Mouse (Mus musculus): ENCODE data around the gene Wwox. TPM values are rescaled to one million over a fixed set of nuclear protein-coding genes. Genes with fewer than 3 reads are reported as not detected.

Gene Wwox
- polyA plus RNA-seq, 1 experiment: 14.9 TPM

GRCm38 (mm10) chr8:115207480-115207879 lies 768.0 kb downstream of the Wwox start:
- Histone ChIP-seq H3K27me3 (ENCODE audit: control insufficient read depth, insufficient read depth, low read length) (no peaks in the 10 kb centered on the region), H3K36me3 (ENCODE audit: control insufficient read depth, insufficient read depth, low read length) (no peaks in the 10 kb centered on the region), H3K4me1 (ENCODE audit: control insufficient read depth, insufficient read depth, low read length) (peaks cover 2% of the 10 kb centered on the region; the same call in 1 of the 2 replicates), H3K27ac (ENCODE audit: control insufficient read depth, insufficient read depth, low read depth, low read length) (no peak overlapping the region), H3K4me3 (ENCODE audit: control insufficient read depth, low read depth, low read length) (no peak overlapping the region)
- no peak for TF ChIP-seq CTCF (IDR thresholded peaks at IDR 0.05; ENCODE audit: control insufficient read depth, insufficient read depth, insufficient replicate concordance, low read depth, low read length)

GRCm38 (mm10) chr8:115208415-115209192 lies 769.1 kb downstream of the Wwox start:
- no peak for TF ChIP-seq POLR2A (IDR thresholded peaks at IDR 0.05; ENCODE audit: control insufficient read depth, low read depth, low read length)
- TF ChIP-seq CTCF (IDR thresholded peaks at IDR 0.05; ENCODE audit: control insufficient read depth, insufficient read depth, insufficient replicate concordance, low read depth, low read length): no peak
- H3K4me3 ChIP-seq (ENCODE audit: control insufficient read depth, low read depth, low read length): no peak overlapping the region
- no peaks in the 10 kb centered on the region for H3K4me1 ChIP-seq (ENCODE audit: control insufficient read depth, insufficient read depth, low read length)
- H3K36me3 ChIP-seq (ENCODE audit: control insufficient read depth, insufficient read depth, low read length): no peaks in the 10 kb centered on the region
- no peak overlapping the region for H3K27ac ChIP-seq (ENCODE audit: control insufficient read depth, insufficient read depth, low read depth, low read length)
- no peaks in the 10 kb centered on the region for H3K27me3 ChIP-seq (ENCODE audit: control insufficient read depth, insufficient read depth, low read length)

- Histone ChIP-seq H3K36me3 (ENCODE audit: control insufficient read depth, insufficient read depth, low read length) (no peaks in the 10 kb centered on the region), H3K27me3 (ENCODE audit: control insufficient read depth, insufficient read depth, low read length) (no peaks in the 10 kb centered on the region), H3K4me1 (ENCODE audit: control insufficient read depth, insufficient read depth, low read length) (no peaks in the 10 kb centered on the region), H3K4me3 (ENCODE audit: control insufficient read depth, low read depth, low read length) (no peak overlapping the region), H3K27ac (ENCODE audit: control insufficient read depth, insufficient read depth, low read depth, low read length) (no peak overlapping the region)
- TF ChIP-seq POLR2A (IDR thresholded peaks at IDR 0.05; ENCODE audit: control insufficient read depth, low read depth, low read length) (no peak), CTCF (IDR thresholded peaks at IDR 0.05; ENCODE audit: control insufficient read depth, insufficient read depth, insufficient replicate concordance, low read depth, low read length) (no peak)
These were observed 770.6 kb downstream of the Wwox start for GRCm38 (mm10) chr8:115210014-115210413.

- Histone ChIP-seq H3K27ac (ENCODE audit: control insufficient read depth, insufficient read depth, low read depth, low read length) (no peak overlapping the region), H3K27me3 (ENCODE audit: control insufficient read depth, insufficient read depth, low read length) (no peaks in the 10 kb centered on the region), H3K4me3 (ENCODE audit: control insufficient read depth, low read depth, low read length) (no peak overlapping the region), H3K4me1 (ENCODE audit: control insufficient read depth, insufficient read depth, low read length) (no peaks in the 10 kb centered on the region; the same call in 1 of the 2 replicates), H3K36me3 (ENCODE audit: control insufficient read depth, insufficient read depth, low read length) (no peaks in the 10 kb centered on the region)
- TF ChIP-seq CTCF (IDR thresholded peaks at IDR 0.05; ENCODE audit: control insufficient read depth, insufficient read depth, insufficient replicate concordance, low read depth, low read length) (no peak), POLR2A (IDR thresholded peaks at IDR 0.05; ENCODE audit: control insufficient read depth, low read depth, low read length) (no peak)
These were observed 773.7 kb downstream of the Wwox start for GRCm38 (mm10) chr8:115213126-115213525.

GRCm38 (mm10) chr8:115214870-115215269 lies 775.4 kb downstream of the Wwox start:
- Histone ChIP-seq H3K27me3 (ENCODE audit: control insufficient read depth, insufficient read depth, low read length) (no peaks in the 10 kb centered on the region), H3K4me1 (ENCODE audit: control insufficient read depth, insufficient read depth, low read length) (no peaks in the 10 kb centered on the region; the same call in 1 of the 2 replicates), H3K4me3 (ENCODE audit: control insufficient read depth, low read depth, low read length) (no peak overlapping the region), H3K27ac (ENCODE audit: control insufficient read depth, insufficient read depth, low read depth, low read length) (no peak overlapping the region), H3K36me3 (ENCODE audit: control insufficient read depth, insufficient read depth, low read length) (no peaks in the 10 kb centered on the region)
- no peak for TF ChIP-seq CTCF (IDR thresholded peaks at IDR 0.05; ENCODE audit: control insufficient read depth, insufficient read depth, insufficient replicate concordance, low read depth, low read length)
- TF ChIP-seq POLR2A (IDR thresholded peaks at IDR 0.05; ENCODE audit: control insufficient read depth, low read depth, low read length): no peak

- Histone ChIP-seq H3K36me3 (ENCODE audit: control insufficient read depth, insufficient read depth, low read length) (no peaks in the 10 kb centered on the region), H3K27me3 (ENCODE audit: control insufficient read depth, insufficient read depth, low read length) (no peaks in the 10 kb centered on the region), H3K4me1 (ENCODE audit: control insufficient read depth, insufficient read depth, low read length) (no peaks in the 10 kb centered on the region; the same call in 1 of the 2 replicates), H3K4me3 (ENCODE audit: control insufficient read depth, low read depth, low read length) (no peak overlapping the region), H3K27ac (ENCODE audit: control insufficient read depth, insufficient read depth, low read depth, low read length) (no peak overlapping the region)
- no peak for TF ChIP-seq POLR2A (IDR thresholded peaks at IDR 0.05; ENCODE audit: control insufficient read depth, low read depth, low read length)
These were observed 777.3 kb downstream of the Wwox start for GRCm38 (mm10) chr8:115216801-115217200.

- no peaks in the 10 kb centered on the region for H3K27me3 ChIP-seq (ENCODE audit: control insufficient read depth, insufficient read depth, low read length)
- no peak overlapping the region for H3K27ac ChIP-seq (ENCODE audit: control insufficient read depth, insufficient read depth, low read depth, low read length)
- H3K4me3 ChIP-seq (ENCODE audit: control insufficient read depth, low read depth, low read length): no peak overlapping the region
- H3K4me1 ChIP-seq (ENCODE audit: control insufficient read depth, insufficient read depth, low read length): no peaks in the 10 kb centered on the region
- H3K36me3 ChIP-seq (ENCODE audit: control insufficient read depth, insufficient read depth, low read length): no peaks in the 10 kb centered on the region
- no peak for TF ChIP-seq CTCF (IDR thresholded peaks at IDR 0.05; ENCODE audit: control insufficient read depth, insufficient read depth, insufficient replicate concordance, low read depth, low read length)
- no peak for TF ChIP-seq POLR2A (IDR thresholded peaks at IDR 0.05; ENCODE audit: control insufficient read depth, low read depth, low read length)
These were observed 783.1 kb downstream of the Wwox start for GRCm38 (mm10) chr8:115222545-115222944.
